Mouse (Mus musculus) embryo, embryonic 11.5 days (tissue): Measurements from ENCODE around the gene Snx1.

Experiments
- DNase-seq: peaks from one replicate; pipeline ENCODE4 v3.0.0-alpha.2; 2012; ENCODE audit warnings: low read depth, low spot score

Gene Snx1

DNA sequence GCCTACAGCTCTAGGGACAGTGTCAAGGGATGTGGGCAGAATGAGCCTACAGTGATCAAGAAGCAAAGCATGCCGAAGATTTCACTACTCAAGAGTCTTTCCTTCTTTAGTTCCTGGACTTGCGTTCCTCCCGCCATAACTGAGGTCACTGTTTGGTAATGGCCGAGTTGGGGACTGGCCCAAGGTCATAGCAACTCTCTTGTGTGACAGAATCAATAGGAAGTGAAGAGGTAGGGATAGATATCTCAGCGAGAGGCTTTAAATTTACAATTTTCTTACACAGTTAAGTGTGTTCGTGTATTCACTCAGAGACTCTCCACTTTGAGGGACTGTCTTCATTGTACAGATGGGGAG lies 783 bp upstream of the Snx1 start:
- no peak for DNase-seq

DNA sequence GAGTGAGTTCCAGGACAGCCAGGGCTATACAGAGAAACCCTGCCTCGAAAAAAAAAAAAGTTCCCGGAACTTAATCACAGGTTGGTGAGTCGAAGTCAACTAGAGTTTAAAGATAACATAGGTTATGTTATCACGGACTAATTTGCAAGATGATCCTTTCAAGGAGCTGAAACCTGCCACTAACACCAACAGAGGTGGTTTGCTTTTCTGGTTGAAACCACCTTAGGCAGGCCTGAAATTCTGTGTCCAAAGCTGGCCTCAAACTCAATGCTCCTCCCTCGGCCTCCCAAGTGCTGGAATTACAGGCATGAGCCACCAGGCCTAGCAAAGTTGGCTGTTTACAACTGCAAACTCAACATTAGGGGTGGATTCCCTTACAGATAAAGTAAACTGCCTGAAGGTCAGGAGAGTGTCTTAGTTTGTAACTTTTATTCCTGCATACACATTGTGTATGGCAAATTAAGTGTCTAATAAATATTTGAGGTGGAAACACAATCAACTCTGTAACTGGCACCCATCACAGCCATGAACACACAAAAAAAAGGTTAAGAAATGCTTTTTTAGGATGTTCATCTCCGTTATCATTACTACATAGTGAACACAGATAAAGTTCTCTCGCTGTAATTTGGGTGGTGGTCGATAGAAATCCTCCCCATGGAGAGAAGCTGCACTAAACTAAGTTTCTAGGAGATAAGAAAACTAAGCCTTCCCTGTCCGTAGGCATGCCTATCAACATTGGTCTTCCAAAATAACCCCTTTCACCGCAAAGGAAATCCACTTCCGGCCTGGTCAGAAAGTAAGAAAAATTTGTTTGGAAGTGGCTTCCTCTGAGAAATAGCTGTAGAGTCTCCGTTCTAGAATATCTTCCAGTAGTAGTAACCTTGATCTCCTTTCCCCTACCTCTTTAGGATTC lies 588 bp downstream of the Snx1 start:
- DNase-seq = no peak

DNA sequence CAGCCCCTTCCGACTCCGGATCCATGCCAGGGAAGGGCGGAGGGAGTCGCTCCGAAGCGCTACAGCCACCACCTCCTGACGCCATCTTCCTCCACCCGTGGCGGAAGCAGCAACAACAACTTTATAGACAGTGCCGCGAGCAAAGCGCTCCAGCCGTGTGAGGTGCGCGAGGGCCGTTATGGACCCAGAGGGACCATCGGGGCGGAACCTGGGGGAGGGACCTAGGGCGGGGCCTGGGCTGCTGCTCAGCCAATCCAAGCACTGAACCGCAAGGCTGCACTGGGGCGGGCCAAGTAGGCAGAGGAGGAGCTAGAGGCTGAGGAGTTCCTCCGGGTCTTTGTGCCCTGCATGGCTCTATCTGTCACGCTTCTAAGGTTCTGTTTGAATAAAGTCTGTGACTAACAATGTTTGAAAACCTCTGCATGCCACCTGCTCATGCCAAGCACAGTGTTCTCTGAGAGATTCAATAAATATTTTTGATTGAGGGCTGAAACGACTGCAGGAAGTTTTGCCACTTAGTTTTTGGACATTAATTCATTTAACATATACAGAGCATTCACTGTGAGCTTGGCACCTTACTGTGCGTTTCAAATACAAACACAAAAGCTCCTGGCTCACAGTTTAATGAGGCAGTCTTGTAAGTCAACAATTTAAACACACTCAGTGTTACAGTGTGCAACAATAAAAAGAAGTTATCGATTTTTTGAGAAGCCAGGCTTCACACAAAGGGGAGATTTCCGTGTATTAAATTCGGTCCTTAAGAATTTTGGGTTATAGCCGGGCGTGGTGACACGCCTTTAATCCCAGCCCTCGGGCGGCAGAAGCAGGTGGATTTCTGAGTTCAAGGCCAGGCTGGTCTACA lies 1.5 kb downstream of the Snx1 start:
- peak; percentile 96 for DNase-seq

DNA sequence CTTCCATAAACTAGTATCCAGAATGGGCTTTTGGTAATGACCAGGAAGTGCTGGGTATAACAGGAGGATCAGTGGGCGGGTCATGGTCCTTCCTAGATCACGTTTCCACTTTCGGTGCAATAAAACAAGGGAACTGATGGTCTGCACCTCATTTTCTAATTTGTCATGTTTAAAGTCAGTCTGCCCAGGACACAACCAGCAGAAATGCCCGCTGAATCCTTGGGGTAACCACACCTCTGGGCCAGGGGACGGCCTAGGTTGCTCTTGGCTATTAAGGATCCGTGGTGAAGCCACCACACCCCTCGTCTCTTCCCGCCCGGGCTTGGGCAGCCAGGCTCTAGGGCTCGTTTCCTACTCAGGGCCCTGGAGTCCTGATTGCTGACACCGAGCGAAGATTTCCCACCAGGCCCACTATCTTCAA lies 2.3 kb downstream of the Snx1 start:
- DNase-seq = no peak

- DNase-seq = no peak
Measured at GRCm38 (mm10) chr9:66123648-66124047, 2.7 kb downstream of the Snx1 start.

- DNase-seq = no peak
Measured at GRCm38 (mm10) chr9:66121421-66121820, 5.0 kb downstream of the Snx1 start.

DNA sequence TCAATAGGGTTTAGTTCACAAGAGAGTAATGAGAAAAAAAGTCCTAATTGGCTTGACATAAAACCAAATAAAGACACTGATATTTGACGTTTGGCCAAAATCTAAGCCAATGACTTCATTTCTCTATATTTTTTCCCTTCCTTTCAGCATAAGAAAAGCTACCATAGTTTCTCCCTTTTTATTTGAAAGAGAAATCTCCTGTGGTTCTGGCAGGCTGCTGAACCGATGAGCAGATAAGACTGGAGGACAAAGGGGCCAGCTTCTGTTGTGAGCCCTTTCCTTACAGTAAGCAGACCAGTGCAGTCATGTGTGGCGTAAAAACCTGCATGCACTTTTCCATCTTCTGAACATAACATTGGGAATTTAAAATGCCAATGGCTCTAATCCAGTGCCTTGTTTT lies 5.4 kb downstream of the Snx1 start:
- DNase-seq = no peak

DNA sequence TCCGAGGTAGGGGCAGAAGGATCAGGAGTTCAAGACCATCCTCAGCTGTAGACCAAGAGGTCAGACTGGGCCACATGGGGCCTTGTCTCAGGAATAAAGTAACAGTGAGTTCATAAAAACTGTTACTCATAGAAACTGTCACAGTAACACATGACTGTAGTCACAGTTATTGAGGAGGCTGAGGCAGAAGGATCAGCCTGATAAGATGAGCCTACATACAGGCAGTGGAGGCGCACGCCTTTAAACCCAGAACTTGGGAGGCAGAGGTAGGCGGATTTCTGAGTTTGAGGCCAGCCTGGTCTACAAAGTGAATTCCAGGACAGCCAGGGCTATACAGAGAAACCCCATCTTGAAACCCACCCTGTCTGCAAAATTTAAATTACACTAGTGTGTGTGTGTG lies 6.3 kb downstream of the Snx1 start:
- no peak for DNase-seq

DNA sequence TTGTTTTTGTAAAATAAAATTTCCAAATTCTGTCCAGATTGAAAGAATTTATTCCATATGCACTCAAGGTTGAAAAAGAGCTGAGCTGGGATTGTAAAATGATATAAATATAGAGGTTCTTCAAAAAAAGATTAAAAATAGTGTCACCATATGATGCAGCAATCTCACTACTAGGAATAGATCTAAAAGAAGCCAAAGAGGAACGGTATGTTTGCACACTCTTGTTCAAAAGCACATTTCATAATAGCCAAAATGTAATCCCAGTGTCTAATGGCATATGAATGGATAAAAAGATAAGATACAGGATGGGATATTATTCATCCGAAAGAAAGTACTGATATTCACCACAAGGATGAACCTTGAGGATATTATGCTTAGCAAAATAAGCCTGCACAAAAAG lies 6.9 kb downstream of the Snx1 start:
- no peak for DNase-seq

DNA sequence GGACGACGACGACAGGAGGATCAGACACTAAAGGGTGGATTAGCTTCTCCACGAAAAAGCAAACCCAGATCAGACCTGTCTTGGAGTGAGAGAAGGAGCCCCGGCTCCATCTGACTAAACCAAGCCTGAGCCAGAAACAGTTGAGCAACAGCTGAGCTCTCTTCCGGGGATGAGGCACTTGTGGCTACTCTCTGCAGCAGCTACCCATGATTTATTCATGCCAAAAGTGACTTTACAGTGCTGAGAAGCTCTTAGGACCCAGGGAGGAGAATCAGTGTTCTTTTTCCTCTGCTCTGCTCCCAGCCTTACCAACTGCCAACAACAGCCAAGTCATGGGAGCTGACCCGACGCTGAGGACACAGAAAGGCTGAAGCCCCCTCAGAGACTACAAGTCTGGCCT lies 9.5 kb downstream of the Snx1 start:
- no peak for DNase-seq

DNA sequence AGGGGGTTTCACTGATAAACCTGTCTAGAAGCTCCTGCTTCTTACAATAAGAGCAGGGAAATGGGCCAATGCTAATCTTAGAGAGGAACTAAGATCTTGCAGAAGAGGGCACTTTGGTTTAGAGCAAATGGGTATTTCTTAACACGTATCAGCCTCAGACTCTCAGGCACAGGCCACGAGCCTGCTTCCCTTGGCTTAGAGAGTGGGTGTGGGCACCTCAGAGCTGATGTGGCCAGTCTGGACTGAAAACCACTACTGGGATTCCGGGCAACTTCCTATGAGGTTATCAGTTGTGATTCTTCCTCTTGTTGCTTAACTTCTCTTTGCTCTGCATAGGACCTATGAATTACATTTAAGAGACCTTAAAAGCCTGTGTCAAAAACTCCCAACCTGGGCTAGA lies 12.0 kb downstream of the Snx1 start:
- no peak for DNase-seq

- DNase-seq = no peak
Measured at GRCm38 (mm10) chr9:66110611-66111379, 15.6 kb downstream of the Snx1 start.

DNA sequence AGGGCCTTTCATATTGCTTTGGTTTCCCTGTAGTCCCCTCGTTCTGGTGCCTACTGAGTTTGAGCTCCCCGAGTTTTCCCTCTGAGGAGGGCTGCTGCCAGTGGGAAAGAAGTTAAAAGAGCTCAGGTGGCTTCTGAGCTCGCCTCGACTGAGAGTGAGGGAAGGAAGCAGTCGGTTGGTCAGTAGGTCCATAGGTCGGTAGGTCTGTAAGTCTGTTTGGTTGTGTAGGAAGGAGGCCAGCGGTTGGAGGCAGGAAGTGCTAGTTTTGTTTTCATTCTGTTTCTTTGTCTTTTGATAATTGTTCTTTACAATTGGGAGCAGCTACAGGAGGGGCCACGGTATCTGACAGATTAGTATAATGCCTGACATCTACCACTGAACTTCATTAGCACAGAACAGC lies 16.3 kb downstream of the Snx1 start:
- DNase-seq = no peak

- DNase-seq = no peak
Measured at GRCm38 (mm10) chr9:66109574-66109973, 16.8 kb downstream of the Snx1 start.

DNA sequence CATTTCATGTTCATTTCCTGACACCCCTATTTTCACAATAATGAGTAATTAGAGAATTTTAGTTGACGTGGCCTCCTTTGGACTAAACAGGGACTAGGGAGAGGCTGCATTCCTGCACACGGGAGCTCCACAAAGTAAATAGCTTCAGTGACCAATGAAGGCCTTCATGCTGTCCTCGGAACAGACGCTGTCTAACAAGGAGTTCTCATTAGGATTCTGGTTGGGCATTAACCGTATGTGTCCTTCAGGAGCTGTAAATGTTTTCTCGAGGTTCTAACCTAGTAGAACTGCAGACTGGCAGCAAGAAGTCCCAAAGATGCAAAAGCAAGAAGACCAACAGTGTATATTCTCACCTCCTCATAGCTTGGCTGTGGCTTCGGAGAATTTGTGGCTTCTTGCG lies 21.2 kb downstream of the Snx1 start:
- no peak for DNase-seq

DNA sequence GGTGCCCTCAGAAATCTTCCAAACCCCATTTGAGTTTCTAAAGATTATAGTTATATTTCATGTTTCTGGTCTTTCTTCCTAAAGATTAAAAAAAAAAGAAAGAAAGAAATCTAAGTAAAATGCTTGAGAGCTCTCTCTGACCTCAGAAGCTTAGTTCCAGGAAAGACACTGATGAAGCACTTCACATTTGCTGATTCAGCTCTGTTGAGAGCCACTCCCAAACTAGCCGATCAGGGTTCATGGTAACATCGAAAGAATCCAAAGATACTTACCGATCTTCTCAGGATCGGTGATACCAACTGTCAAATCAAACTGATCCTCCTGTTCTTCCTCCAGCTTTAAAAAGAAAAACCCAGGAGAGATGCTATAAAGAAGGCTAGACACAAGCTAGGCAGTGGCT lies 21.8 kb downstream of the Snx1 start:
- DNase-seq = no peak

GRCm38 (mm10) chr9:66102668-66103067 lies 23.7 kb downstream of the Snx1 start:
- no peak for DNase-seq

DNA sequence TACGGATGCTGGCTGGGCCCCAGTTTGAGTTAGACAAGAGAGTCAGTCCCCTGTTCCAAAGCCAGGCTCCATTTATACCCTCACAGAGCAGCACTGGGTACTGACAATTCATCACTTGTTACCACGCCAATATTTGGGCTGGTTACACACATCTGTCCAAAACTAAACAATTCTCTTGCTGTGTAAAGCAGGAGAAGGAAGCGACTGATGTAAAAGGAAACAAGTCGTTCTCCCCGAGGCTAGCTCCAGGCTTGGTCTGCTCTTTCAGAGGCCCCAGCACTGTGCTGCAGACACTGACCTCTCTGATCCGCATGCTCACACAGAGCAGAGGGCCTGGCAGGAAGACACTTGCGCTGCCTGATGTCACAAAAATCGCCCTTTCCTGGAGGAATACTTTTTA lies 24.8 kb downstream of the Snx1 start:
- no peak for DNase-seq

DNA sequence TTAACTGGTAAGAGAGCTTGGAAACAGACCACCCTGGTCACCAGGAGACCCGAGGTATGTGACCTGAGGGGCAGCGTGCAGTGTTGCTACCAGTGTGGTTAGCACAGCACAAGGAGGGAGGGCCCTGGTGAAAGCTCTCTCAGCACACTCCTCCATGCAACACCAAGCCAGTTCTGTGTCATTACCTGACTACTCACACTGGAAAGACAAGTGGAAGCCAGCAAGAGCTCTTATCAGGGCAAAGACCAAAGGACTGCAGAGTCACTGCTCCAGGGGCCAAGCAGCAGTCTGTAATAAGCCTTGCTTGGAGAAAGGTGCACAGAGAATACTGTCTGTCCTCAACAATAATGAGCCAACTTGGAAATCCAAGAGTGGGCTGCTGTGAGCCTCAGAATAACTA lies 33.7 kb downstream of the Snx1 start:
- DNase-seq = no peak

- DNase-seq = no peak
Measured at GRCm38 (mm10) chr9:66091327-66092231, 34.8 kb downstream of the Snx1 start.
